Mouse (Mus musculus): ENCODE results near the gene Mif.
A peak's percentile ranks its signal among the peaks of the same experiment; 100 is the strongest.
"Not testable (repeated sequence)": the region's sequence is repeated elsewhere in the genome, so short reads cannot be mapped to it uniquely, and the experiment has no call there.

Mif gene

DNA sequence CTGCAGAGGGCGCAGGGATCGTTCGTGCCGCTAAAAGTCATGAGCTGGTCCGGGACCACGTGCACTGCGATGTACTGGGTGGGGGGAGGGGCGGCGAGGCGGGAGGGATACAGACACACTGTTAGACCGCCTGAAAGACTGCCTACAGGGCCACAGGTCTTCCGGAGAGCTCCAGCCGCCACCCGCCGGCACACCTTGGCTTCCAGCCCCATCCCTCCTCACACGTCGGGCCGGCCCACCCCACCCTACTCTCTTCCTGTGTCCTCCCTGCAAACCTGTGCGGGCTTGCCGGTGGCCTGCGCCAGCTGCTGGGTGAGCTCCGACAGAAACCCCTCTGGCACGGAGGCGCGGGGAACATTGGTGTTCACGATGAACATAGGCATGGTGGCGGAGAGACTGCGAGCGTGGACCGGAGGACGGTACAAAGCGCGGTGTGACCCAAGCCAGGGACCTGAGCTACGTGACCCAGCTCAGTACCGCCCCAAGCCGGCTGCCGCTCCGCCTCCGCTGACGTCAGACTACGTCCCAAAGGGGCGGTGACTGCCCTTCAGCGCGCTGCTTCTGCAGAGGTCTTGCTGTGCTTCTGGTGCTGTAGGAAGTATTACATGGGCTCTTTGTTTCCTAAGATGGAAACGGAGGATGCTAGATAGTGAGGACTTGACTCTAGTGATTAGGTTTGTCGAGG lies at the start of gene Mif:
Gene Mif (minus strand): TSS at position 455 of the 685 bp plus-strand sequence.
- DNase-seq: peak; percentile 86

DNA sequence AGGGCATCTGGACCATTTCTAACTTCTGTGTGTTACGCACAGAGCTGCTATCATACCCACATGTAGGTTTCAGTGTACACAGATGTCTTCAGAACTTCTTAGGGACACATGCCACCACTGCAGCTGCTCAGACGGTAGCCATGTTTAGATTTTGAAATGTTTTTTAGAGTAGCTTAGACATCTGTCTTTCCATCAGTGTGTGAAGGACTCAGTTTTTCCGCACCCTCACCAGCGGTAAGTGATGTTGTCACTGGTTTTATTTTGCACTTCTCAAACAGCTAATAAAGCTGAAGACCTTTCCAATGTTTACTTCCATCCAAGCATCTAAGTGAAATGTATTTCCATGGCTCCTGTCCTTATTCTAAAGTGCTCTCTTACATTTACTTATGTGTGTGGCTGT lies 46.8 kb upstream of the Mif start:
- no peak for DNase-seq

DNA sequence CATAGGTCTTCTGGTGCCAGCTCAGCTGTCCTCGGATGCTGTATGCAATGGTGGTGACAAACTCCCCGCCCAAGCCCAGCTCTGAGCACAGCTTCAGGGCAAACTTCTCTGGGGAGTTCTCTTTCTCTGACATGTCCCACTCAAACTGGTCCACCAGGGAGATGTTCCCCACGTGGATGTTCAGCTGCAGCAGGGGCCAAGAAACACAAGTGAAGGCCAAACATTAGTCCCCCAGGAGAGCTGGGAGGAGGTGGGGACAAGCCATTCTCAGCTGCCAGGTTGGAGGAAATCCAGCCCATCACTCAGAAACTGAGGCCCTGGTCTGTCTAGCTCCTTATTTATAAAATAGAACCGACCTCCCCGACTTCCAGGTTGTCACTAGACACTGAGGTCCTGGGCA lies 44.4 kb upstream of the Mif start:
- DNase-seq: no peak

DNA sequence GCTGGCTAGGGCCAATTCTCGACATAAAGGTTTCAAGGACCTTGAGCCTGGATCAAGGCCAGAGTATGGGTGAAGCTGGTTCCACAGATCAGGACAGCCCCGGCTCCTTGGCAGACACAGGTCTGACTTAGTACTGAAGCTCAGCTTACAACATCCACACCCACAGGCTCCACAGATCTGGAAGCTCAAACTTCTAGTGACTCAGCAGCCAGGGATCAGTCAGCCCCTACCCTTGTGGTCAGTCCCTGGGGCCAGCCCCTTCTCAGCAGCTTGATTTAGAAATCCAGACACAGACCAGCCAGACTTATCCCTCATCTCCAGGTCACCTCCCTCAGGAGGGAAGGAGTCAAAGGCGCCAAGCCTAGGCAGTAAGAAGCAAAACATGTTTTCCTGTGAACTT lies 38.8 kb upstream of the Mif start:
- no peak for DNase-seq

DNA sequence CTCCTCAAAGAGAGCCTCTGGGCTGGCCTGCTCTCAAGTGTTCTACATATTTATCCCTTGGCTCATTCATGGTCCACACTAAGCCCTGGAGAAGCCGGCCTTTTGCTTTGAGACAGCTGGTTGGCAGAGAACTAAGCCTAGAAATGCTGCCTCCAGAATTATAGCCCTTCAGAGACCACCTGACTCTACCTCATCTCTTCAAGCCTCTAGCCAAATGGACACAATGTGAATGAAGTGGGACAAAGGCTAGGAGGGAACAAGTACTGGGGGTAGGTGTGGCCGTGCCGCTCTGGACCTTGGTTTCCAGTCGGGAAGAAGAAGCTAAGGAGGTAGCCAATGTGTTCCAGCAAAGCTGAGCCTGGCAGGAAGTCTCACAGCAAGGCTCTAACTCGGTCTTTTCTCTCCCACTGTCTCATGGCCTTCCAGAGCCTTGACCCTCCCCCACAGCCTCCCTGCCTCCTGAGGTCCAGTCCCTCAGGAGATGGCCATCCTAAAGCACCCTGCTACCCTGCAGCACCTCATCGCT lies 38.1 kb upstream of the Mif start:
- DNase-seq: no peak

DNA sequence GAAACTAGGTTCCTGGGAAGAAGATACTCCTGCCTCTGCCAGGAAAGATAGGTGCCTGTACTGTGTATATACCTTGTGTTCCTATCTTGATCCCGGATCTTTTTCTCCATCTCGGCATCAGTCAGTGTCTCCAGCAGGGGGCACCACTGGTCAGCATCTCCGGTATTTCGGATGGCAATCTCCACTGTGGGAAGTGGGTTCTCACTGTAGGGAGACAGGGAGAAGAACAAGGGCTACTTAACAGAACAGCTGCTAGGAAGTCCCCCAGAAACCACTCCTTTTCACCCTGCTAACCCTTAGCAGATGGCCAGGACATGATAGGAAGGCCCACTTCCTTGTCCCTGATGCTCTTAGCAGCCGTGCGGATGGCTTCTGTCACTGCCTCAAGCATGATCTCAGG lies 37.3 kb upstream of the Mif start:
- DNase-seq: peak; percentile 49

DNA sequence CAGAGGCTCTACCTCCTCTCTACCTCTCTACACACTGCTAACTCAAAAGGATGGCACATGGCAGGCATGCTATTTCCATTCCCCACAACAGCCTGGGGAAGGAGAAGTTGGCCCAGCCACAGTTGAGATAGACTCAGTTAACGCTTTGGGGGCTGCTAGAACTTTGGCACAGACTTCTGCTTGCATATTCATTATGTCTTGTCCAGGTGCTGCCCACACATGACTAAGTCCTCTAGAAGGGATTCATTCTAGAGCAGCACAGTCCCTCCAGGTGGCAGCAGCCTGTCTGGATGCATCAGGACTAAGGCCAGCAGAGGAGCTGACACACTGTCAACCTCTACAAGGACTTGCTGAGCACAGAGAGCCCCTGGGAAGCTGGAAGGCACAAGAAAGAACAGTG lies 36.2 kb upstream of the Mif start:
- peak; percentile 69 for DNase-seq

DNA sequence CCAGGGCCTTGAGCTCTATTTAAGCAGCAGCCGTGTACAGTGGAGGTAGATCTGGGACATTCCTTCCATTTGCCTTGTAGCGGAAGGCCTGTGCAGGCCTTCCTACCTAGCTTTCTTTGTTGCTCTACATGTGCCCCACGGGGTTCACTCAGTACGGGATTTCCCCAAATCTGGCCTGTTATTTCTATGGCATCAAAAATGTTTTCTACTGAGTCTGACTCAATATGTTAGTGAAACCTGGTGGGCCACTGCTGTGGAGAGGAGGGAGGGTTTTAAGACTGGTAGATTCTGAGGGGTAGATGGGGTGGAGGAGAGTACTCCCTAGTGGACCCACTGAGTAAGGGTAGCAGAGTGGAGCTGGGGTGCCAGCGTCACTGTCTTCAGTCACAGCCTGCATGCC lies 35.7 kb upstream of the Mif start:
- DNase-seq: no peak

DNA sequence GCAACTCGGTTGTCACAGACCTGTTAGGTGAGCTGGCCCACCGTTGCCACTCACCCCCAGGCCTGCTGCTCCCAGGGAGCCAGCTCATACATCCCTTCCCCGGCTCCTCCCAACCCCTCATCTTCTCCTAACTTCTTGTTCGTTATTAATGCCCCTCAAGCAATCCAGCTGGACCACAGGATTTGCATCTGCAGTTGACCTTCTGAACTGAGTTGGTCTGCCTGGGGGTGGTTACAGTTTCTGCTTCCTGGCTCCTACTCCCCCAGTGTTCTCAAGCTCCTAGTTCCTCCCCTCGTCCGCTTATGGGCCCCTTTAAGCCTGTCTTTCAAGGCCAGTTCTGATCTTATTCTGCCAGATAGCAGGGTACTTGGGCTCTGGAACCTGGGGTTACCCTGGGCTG lies 34.6 kb upstream of the Mif start:
- no peak for DNase-seq

DNA sequence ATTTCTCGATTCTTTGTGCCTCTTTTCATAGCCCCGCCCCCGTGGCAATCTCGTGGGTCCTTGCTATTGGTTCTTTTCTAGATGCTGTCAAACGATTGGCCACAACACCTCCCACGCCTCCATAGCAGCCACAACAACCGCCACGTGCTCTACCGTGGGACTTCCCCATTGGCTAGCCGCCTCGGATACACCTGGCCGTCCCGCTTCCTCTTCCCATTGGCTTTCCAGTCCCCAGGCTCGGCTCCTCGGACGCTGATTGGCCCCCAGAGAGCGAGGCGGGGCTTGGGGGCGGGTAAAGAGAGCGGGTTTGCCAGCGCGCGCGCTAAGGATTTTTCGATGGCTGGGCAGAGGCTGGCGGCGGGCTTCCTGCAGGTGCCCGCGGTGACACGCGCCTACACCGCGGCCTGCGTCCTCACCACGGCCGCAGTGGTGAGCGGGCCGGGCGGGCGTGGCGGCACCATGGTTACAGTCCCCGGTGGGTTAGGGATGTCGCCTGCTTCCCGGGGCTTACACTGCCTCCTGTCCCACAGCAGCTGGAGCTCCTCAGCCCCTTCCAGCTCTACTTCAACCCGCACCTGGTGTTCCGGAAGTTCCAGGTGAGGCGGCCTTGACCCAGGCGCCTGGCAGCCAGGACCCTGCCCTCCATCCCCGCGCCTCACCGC lies 33.2 kb upstream of the Mif start, which contains the start of gene Derl3:
Gene Derl3 (plus strand): TSS at position 325 of the 662 bp plus-strand sequence.
- peak; percentile 99 for DNase-seq

DNA sequence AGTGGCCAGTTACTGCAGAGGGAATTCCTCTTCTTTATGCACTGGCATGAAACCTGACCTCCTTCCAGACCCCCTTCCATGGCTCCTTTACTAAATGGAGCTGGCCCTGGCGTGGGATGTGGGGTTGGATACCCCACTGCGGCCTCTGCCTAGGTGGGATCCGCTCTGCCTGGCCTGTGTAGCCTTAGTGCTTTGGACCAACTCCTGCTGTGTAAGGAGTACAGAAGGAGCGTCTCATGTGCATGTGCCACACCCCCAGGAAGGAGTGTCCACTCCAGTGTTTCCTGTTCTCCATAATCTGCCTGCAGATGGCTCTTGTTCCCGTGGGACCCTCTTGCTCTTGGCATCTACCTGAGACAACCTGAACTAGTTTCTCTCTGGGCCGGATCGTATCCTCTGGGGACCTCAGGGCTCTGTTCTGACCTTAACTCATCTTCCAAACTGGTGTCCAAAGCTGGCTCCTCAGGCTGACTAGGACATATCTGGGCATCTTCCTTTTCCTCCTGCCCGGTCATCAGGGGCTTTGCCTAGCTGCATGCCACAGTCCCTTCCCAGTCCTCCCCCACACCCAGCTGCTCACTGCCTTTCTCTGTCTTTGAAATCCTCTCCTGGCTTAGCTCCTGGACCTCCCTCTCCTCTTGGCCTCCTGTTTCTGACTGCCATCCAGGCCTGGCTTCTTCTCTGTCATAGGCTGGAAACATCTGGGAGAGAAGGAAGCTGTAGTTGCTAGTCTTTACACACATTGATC lies 29.5 kb upstream of the Mif start:
- DNase-seq: no peak

DNA sequence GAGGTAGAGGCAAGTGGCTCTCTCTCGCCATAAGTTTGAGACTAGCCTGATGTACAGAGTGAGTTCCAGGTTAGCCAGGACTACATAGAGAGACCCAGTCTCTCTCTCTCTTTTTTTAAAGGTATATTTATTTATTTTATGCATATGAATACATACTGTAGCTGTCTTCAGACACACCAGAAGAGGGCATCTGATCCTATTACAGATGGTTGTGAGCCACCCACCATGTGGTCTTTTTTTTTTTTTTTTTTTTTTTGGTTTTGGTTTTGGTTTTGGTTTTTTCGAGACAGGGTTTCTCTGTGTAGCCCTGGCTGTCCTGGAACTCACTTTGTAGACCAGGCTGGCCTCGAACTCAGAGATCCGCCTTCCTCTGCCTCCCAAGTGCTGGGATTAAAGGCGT lies 27.5 kb upstream of the Mif start:
- DNase-seq: not testable (repeated sequence)

DNA sequence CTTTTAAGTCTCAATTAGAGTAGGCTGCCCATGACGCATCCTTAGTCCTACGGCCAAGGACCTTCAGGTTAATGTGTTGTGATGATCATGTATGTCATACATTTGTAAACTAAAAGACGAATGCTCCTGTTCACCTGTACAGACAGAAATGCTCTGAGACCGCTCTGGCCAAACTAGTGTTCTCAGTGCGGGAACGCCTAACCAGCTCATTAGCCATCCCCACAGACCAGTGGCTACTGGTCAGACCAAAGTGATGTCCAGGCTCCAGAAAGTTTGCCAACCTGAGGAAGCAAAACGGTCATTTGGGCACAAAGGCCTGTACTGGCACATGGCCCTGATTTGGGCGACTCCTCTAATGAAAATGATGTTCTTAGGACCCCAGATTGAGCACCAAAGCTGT lies 24.7 kb upstream of the Mif start:
- DNase-seq: no peak

DNA sequence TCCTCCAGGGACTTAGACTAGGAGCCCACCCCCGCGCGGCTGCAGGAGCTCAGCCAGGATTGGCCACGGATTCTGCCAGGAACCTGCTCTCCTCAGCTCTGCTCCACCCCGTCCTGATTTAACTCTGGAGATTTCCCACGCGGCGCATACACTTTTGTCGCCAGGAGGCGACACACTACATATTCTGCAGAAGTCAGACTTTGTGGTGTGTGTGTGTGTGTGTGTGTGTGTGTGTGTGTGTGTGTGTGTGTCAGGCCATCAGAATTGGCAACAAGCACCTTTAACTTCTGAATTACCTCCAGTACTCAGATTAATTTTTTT lies 23.2 kb upstream of the Mif start:
- peak; percentile 84 for DNase-seq

DNA sequence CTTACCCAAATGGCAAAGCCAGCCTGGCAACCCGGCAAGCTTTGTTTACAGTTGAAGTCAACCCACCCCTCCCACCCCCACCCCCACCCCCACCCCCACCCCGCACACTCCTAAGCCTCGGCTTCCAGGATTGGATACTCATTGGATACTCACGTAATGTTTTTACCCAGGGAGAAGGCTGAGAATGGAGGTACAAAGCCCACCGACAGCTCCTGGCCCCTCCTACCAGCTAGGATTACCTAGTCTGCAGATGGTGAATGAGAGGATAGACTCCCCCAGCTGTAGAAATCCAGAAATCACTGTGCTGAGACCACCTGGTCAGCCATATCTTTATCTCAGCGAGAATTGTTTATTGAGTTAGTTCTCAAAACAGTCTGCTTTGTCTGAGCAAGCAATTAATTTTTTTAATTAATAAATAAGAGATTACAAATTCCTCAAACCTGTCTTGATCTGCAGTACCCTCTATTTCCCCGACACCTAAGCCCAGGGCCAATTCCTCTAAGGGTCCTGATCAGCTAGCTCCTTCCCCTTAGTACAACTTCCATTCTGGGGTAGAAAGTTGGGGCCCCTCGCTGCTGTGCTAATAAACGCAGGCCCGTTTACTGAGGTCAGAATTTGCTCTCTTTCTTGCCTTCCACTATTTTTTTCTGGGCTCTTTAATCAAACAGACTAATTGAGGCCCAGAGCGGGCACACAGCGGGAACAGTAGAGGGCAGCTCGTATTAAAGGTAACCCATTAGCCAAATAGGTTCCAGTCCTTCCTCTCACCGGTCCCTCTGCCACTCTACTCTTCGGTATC lies 22.6 kb upstream of the Mif start:
- DNase-seq: no peak

DNA sequence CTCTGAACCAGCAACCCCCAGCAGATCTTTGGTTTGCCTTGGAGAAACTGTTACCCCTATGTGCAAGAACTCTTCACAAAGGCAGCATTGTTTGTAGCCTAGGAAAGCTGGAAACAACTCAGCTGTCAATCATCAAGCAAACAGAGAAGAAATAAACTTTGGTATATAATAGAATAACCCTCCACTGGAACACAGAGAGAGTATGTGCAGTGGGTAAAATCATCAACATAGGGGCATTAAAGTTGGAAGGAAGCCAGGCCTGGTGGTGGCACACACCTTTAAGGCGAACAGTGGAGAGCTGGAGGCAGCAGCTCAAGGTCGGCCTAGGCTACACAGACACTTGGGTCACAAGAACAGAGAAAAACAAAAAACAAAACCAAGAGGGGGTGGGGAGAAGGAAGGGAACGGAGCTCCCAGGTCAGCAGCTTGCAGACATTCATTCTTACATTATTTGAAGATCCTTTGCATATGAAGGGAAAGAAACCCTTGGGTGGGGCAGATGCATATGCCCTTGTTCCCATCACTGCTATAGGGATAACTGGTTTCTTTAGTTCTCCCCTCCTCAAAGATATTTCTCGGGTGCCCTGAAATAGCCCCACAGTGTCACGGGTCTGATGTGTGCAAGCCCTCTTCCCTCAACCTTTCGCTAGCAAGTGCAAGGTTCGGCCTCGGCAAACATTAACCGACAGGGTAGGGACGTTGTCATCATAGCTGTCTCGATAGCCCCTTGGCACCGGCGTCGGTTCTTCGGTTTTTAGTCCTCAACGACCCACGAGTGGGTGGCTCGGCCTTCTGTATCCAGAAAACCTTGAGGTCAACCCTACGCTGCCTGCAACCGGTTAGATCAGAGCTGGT lies 21.8 kb upstream of the Mif start:
- DNase-seq: no peak

DNA sequence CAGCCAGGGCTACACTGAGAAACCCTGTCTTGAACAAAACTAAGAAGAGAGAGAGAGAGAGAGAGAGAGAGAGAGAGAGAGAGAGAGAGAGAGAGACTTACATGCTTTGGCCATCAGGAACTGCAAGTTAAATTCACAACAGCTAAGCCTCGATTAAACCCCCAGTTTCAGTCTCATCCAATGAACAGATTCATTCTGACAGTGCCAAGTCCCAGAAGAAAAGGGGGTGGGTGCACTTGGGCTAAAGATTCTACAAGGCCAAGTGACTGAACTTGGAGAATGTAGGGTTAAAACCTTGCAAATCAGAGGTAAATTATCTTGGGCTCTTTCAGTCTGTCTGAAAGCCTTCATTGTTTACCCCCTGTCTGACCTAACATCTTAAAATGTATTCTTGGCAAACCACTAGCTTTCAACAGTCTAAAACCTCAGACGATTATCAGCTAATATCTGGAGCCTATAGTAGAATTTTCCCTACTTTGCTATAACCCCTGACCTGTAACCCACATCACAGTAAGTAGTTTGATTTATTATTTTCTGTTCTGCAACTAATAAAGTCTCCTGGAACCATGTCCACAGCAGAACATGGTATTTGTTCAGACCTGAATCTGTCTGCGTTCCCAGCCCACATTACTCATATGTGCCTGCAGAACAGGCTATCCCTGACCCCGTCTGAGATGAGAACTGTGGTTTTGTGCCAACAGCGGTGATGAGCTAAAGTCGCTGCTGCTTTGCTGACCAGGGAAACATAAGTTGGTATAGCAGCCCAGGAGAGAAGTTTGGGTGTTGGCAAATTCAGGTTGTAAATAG lies 20.9 kb upstream of the Mif start:
- DNase-seq: no peak

DNA sequence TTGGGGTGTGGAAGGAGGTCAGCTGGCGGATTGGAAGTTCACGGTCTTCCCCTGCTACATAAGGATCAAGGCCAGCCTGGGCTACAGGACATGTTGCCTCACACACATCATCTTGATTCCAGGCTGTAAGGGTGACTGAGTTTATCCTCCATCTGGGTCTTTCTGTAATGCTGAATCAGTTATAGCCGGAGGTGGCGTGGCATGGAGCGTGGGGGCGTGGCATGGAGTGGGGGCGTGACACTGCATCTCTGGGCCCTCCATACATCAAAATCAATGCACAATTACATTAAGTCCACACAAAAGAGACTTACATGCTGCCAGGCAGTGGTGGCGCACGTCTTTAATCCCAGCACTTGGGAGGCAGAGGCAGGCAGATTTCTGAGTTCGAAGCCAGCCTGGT lies 20.3 kb upstream of the Mif start:
- no peak for DNase-seq

DNA sequence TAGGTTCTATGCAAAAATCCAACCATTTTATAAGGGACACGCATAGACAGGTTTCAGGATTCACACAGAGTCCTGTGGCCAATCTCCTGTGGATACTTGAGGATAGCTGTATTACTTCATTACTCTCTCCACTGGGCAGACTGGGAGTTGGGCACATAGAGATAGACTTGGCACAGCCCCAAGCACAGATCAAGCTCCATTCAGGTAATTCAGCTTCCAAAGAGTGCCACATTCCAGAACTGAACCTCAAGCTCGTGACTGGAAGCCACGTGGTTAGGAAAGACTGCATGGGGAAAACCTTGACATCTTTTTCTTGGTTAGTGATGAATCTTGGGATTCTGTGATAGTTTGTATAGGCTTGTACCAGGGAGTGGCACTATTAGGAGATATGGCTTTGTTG lies 18.8 kb upstream of the Mif start:
- no peak for DNase-seq

DNA sequence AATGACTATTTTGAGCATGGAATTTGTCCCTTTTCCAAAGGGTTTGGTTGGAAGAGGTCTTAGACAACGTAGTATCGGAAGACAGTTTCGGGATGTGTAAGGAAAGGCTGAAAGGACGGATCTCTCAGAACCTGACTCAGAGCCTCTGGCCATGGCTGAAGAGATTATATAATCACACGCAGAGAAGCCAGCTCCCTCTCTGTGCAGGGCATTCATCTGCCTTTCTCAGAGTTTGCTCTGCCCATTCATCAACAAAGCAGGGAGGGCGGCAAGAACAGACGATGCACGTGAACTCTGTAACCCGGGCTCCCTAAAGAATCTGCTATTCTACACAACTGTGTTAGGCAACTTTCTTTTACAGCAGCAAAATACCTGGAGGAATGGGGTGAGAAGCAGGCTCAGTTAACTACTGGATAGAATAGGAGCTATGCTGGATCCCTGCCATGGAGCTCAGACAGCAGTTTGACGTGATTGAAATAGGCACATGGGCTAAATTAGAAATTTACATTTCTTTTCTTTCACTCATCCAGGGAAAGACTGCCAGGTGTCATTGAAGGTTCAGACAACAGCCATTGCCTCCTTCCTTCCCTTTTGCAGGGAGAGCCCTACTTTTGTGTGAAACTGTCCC lies 13.6 kb upstream of the Mif start:
- DNase-seq: peak; percentile 38

Data from layer of hippocampus, adult 9-11 months (tissue).